Mouse (Mus musculus): ENCODE measurements at regions not wholly inside any gene's neighbourhood (a gene's known extent, or its start where the extent isn't known, plus 50 kb on each side); places are given as distances from the start of the nearest gene placed in this dataset.
A peak's percentile ranks its signal among the peaks of the same experiment; 100 is the strongest.

- Histone ChIP-seq H3K27me3 (ENCODE audit: control insufficient read depth, insufficient read depth, low read length) (no peaks in the 10 kb centered on the region), H3K4me1 (ENCODE audit: control insufficient read depth, insufficient read depth, low read length) (no peaks in the 10 kb centered on the region), H3K27ac (replicated peaks; ENCODE audit: insufficient read depth, low read depth, low read length) (no peak overlapping the region), H3K4me3 (ENCODE audit: insufficient read depth, low read depth, low read length) (no peak overlapping the region), H3K79me2 (ENCODE audit: control insufficient read depth, insufficient read depth, low read length) (no peaks in the 10 kb centered on the region), H3K36me3 (ENCODE audit: control insufficient read depth, insufficient read depth, low read length) (peaks cover 7% of the 10 kb centered on the region; the same call in 1 of the 2 replicates), H3K9ac (ENCODE audit: low read depth, low read length) (no peak overlapping the region)
- TF ChIP-seq CTCF (IDR thresholded peaks at IDR 0.05; ENCODE audit: low read depth, low read length), result no peak
- TF ChIP-seq POLR2A (IDR thresholded peaks at IDR 0.05; ENCODE audit: extremely low read depth, insufficient read depth, low read length), result no peak
- 77% methylated on average over 3 of the region's 3 CpGs for WGBS
- DNase-seq (ENCODE audit: extremely low read depth, low read depth, low spot score), result no peak
Observed at GRCm38 (mm10) chr16:86768355-86768754, 585.6 kb upstream of the N6amt1 start.

- 86% methylated on average over 8 of the region's 8 CpGs for WGBS
- no peak for TF ChIP-seq CTCF (IDR thresholded peaks at IDR 0.05; ENCODE audit: low read depth, low read length)
- no peak for TF ChIP-seq POLR2A (IDR thresholded peaks at IDR 0.05; ENCODE audit: extremely low read depth, insufficient read depth, low read length)
- DNase-seq (ENCODE audit: extremely low read depth, low read depth, low spot score), result no peak
Observed at GRCm38 (mm10) chr16:86765974-86766373, 588.0 kb upstream of the N6amt1 start.

GRCm38 (mm10) chr16:86741236-86741635 lies 612.7 kb upstream of the N6amt1 start:
- H3K27ac ChIP-seq (replicated peaks; ENCODE audit: insufficient read depth, low read depth, low read length), result no peak overlapping the region
- no peak overlapping the region for H3K9ac ChIP-seq (ENCODE audit: low read depth, low read length)
- H3K36me3 ChIP-seq (ENCODE audit: control insufficient read depth, insufficient read depth, low read length), result no peaks in the 10 kb centered on the region
- no peak for TF ChIP-seq POLR2A (IDR thresholded peaks at IDR 0.05; ENCODE audit: extremely low read depth, insufficient read depth, low read length)
- DNase-seq (ENCODE audit: extremely low read depth, low read depth, low spot score), result no peak
- H3K27me3 ChIP-seq (ENCODE audit: control insufficient read depth, insufficient read depth, low read length), result no peaks in the 10 kb centered on the region
- no peaks in the 10 kb centered on the region for H3K79me2 ChIP-seq (ENCODE audit: control insufficient read depth, insufficient read depth, low read length)
- WGBS, result 82% methylated on average over 5 of the region's 5 CpGs
- H3K4me1 ChIP-seq (ENCODE audit: control insufficient read depth, insufficient read depth, low read length), result no peaks in the 10 kb centered on the region
- no peak overlapping the region for H3K4me3 ChIP-seq (ENCODE audit: insufficient read depth, low read depth, low read length)

More at GRCm38 (mm10) chr16:86765974-86766373, 588.0 kb upstream of the N6amt1 start:
- H3K27ac ChIP-seq (replicated peaks; ENCODE audit: insufficient read depth, low read depth, low read length), result no peak overlapping the region
- H3K79me2 ChIP-seq (ENCODE audit: control insufficient read depth, insufficient read depth, low read length), result no peaks in the 10 kb centered on the region
- H3K4me1 ChIP-seq (ENCODE audit: control insufficient read depth, insufficient read depth, low read length), result no peaks in the 10 kb centered on the region
- H3K4me3 ChIP-seq (ENCODE audit: insufficient read depth, low read depth, low read length), result no peak overlapping the region
- H3K27me3 ChIP-seq (ENCODE audit: control insufficient read depth, insufficient read depth, low read length), result no peaks in the 10 kb centered on the region
- H3K9ac ChIP-seq (ENCODE audit: low read depth, low read length), result no peak overlapping the region
- peaks cover 7% of the 10 kb centered on the region; the same call in 1 of the 2 replicates for H3K36me3 ChIP-seq (ENCODE audit: control insufficient read depth, insufficient read depth, low read length)

- no peak overlapping the region for H3K27ac ChIP-seq (replicated peaks; ENCODE audit: insufficient read depth, low read depth, low read length)
- H3K9ac ChIP-seq (ENCODE audit: low read depth, low read length), result no peak overlapping the region
- no peak for TF ChIP-seq CTCF (IDR thresholded peaks at IDR 0.05; ENCODE audit: low read depth, low read length)
- no peak for TF ChIP-seq POLR2A (IDR thresholded peaks at IDR 0.05; ENCODE audit: extremely low read depth, insufficient read depth, low read length)
- no peaks in the 10 kb centered on the region for H3K79me2 ChIP-seq (ENCODE audit: control insufficient read depth, insufficient read depth, low read length)
- 54% methylated on average over 5 of the region's 5 CpGs for WGBS
- H3K4me1 ChIP-seq (ENCODE audit: control insufficient read depth, insufficient read depth, low read length), result no peaks in the 10 kb centered on the region
- no peak overlapping the region for H3K4me3 ChIP-seq (ENCODE audit: insufficient read depth, low read depth, low read length)
- DNase-seq (ENCODE audit: extremely low read depth, low read depth, low spot score), result peak; percentile 6
- no peaks in the 10 kb centered on the region for H3K27me3 ChIP-seq (ENCODE audit: control insufficient read depth, insufficient read depth, low read length)
- no peaks in the 10 kb centered on the region for H3K36me3 ChIP-seq (ENCODE audit: control insufficient read depth, insufficient read depth, low read length)
Observed at GRCm38 (mm10) chr16:86718982-86719771, 634.8 kb upstream of the N6amt1 start.

GRCm38 (mm10) chr16:86718353-86718752 lies 635.6 kb upstream of the N6amt1 start:
- Histone ChIP-seq H3K4me3 (ENCODE audit: insufficient read depth, low read depth, low read length) (no peak overlapping the region), H3K27me3 (ENCODE audit: control insufficient read depth, insufficient read depth, low read length) (no peaks in the 10 kb centered on the region), H3K36me3 (ENCODE audit: control insufficient read depth, insufficient read depth, low read length) (no peaks in the 10 kb centered on the region), H3K9ac (ENCODE audit: low read depth, low read length) (no peak overlapping the region), H3K27ac (replicated peaks; ENCODE audit: insufficient read depth, low read depth, low read length) (no peak overlapping the region), H3K79me2 (ENCODE audit: control insufficient read depth, insufficient read depth, low read length) (no peaks in the 10 kb centered on the region), H3K4me1 (ENCODE audit: control insufficient read depth, insufficient read depth, low read length) (no peaks in the 10 kb centered on the region)
- 74% methylated on average over 7 of the region's 7 CpGs for WGBS
- peak; percentile 51 for DNase-seq (ENCODE audit: extremely low read depth, low read depth, low spot score)
- TF ChIP-seq CTCF (IDR thresholded peaks at IDR 0.05; ENCODE audit: low read depth, low read length), result no peak
- no peak for TF ChIP-seq POLR2A (IDR thresholded peaks at IDR 0.05; ENCODE audit: extremely low read depth, insufficient read depth, low read length)

- H3K27me3 ChIP-seq (ENCODE audit: control insufficient read depth, insufficient read depth, low read length), result no peaks in the 10 kb centered on the region
- H3K27ac ChIP-seq (replicated peaks; ENCODE audit: insufficient read depth, low read depth, low read length), result no peak overlapping the region
- H3K4me1 ChIP-seq (ENCODE audit: control insufficient read depth, insufficient read depth, low read length), result no peaks in the 10 kb centered on the region
- H3K9ac ChIP-seq (ENCODE audit: low read depth, low read length), result no peak overlapping the region
- no peaks in the 10 kb centered on the region for H3K36me3 ChIP-seq (ENCODE audit: control insufficient read depth, insufficient read depth, low read length)
- DNase-seq (ENCODE audit: extremely low read depth, low read depth, low spot score), result no peak
- no peak for TF ChIP-seq CTCF (IDR thresholded peaks at IDR 0.05; ENCODE audit: low read depth, low read length)
- no peak for TF ChIP-seq POLR2A (IDR thresholded peaks at IDR 0.05; ENCODE audit: extremely low read depth, insufficient read depth, low read length)
- no peak overlapping the region for H3K4me3 ChIP-seq (ENCODE audit: insufficient read depth, low read depth, low read length)
- H3K79me2 ChIP-seq (ENCODE audit: control insufficient read depth, insufficient read depth, low read length), result no peaks in the 10 kb centered on the region
- 82% methylated on average over 4 of the region's 4 CpGs for WGBS
Observed at GRCm38 (mm10) chr16:86701700-86702099, 652.3 kb upstream of the N6amt1 start.

Measured in liver, adult 2 months (tissue).